Comparison of ENCODE assay signal across 23 mouse cellular contexts in the genomic region with DNA sequence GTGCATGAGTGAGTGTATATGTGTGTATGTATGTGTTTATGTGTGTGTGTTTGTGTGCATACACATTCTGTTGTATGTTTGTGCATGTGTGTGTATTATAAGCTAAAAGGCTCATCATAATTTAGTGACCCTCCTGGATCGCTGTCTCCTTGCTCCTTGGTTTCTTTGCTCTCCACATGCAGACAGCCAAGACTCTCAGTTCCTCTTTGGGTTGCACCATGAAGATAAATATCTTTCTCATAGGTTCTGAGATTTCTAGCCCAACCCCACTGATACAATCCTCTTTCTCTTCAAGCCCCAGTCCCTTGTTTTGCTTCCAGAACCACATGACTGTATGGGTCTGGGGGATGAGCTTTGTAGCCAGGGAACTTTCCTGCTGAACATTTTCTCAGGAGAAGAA. TPM values are rescaled to one million over a fixed set of nuclear protein-coding genes. Genes with fewer than 3 reads are reported as not detected.
DNase-seq lines count a peak whose midpoint lies in the region; ATAC-seq lines count a peak whose summit lies in the region.
"Had no signal": no experiment of that assay in that cellular context is flagged by ENCODE, and none has a peak within 500 bp of the region (broad histone marks: within the 10 kb centered on the region; RNA-seq: fewer than 3 reads in every experiment).

No protein-coding gene starts in this region.

- peak; percentile 44 for DNase-seq in A20 (ENCODE audit: low read depth, low spot score)
- DNase-seq in lung, postnatal 10 days: no peak
- DNase-seq in urinary bladder, adult 18-20 months (ENCODE audit: low spot score in 2 of 2): no peak
- DNase-seq: adrenal gland, adult 8-10 months; adrenal gland, postnatal 14 days; adrenal gland, postnatal 36 days; cerebellum, adult 11-12 months; cerebellum, adult 2 months; cerebellum, adult 9-10 months; cerebellum, postnatal 10 days; cerebellum, postnatal 25 days; forebrain, postnatal 0 days had no signal

- no peak overlapping the region for H3K27ac ChIP-seq in neural tube, embryonic 15.5 days (replicated peaks)
- H3K27ac ChIP-seq: embryonic facial prominence, embryonic 10.5 days; embryonic facial prominence, embryonic 12.5 days; forebrain, embryonic 13.5 days; forebrain, embryonic 15.5 days had no signal

- no peaks in the 10 kb centered on the region for H3K36me3 ChIP-seq in neural tube, embryonic 15.5 days
- H3K36me3 ChIP-seq: embryonic facial prominence, embryonic 10.5 days; embryonic facial prominence, embryonic 12.5 days; forebrain, embryonic 15.5 days; G1E had no signal

- no peak overlapping the region for H3K4me3 ChIP-seq in neural tube, embryonic 15.5 days (replicated peaks)
- H3K4me3 ChIP-seq: embryonic facial prominence, embryonic 10.5 days; embryonic facial prominence, embryonic 12.5 days; forebrain, embryonic 13.5 days; forebrain, embryonic 15.5 days had no signal

- H3K27me3 ChIP-seq in neural tube, embryonic 15.5 days (replicated peaks): no peaks in the 10 kb centered on the region
- H3K27me3 ChIP-seq: embryonic facial prominence, embryonic 12.5 days; forebrain, embryonic 13.5 days; forebrain, embryonic 15.5 days had no signal

- no peaks in the 10 kb centered on the region for H3K9me3 ChIP-seq in neural tube, embryonic 15.5 days (replicated peaks)
- H3K9me3 ChIP-seq: embryonic facial prominence, embryonic 10.5 days; embryonic facial prominence, embryonic 12.5 days; forebrain, embryonic 13.5 days; forebrain, embryonic 15.5 days had no signal

- WGBS in neural tube, embryonic 15.5 days: 95% methylated on average over 1 of the region's 1 CpGs

- no peak overlapping the region for H3K4me2 ChIP-seq in neural tube, embryonic 15.5 days
- H3K4me2 ChIP-seq: embryonic facial prominence, embryonic 12.5 days; forebrain, embryonic 13.5 days; forebrain, embryonic 15.5 days had no signal

- ATAC-seq in granulocyte monocyte progenitor cell, adult 5-6 weeks (replicated peaks; ENCODE audit: poor library complexity, severe bottlenecking): peak; percentile 73
- ATAC-seq in megakaryocyte progenitor cell, adult 5-6 weeks (replicated peaks; ENCODE audit: poor library complexity): peak; percentile 60
- ATAC-seq in neural tube, embryonic 15.5 days (ENCODE audit: low FRiP score): no peak
- ATAC-seq: activated CD4-positive, CD25-positive, alpha-beta regulatory T cell, adult 4 months; forebrain, embryonic 13.5 days; forebrain, embryonic 15.5 days; forebrain, postnatal 0 days; Patski had no signal

- no peaks in the 10 kb centered on the region for H3K4me1 ChIP-seq in neural tube, embryonic 15.5 days
- H3K4me1 ChIP-seq: embryonic facial prominence, embryonic 12.5 days; forebrain, embryonic 15.5 days had no signal

- no peak overlapping the region for H3K9ac ChIP-seq in neural tube, embryonic 15.5 days (replicated peaks)
- H3K9ac ChIP-seq: embryonic facial prominence, embryonic 12.5 days; forebrain, embryonic 13.5 days; forebrain, embryonic 15.5 days; forebrain, postnatal 0 days had no signal

RNA-seq across cellular contexts. Expression of gene Bfsp2, which starts 20.9 kb away (rescaled TPM):
- total RNA-seq in granulocyte monocyte progenitor cell, adult 5-6 weeks (2014; fragmentation: Nextera tagmentation): 3.1 TPM in 1 of 2 replicates, not detected in the other
- 1.2 TPM in 1 of 2 replicates, not detected in the other for total RNA-seq in granulocyte monocyte progenitor cell, adult 5-6 weeks (2017)
- total RNA-seq in megakaryocyte progenitor cell, adult 5-6 weeks (2015): 0.69 TPM in 1 of 2 replicates, not detected in the other
- total RNA-seq in megakaryocyte progenitor cell, adult 5-6 weeks (2017): 0.62 and 2.1 TPM in 2 replicates
- 2.5 and 2.7 TPM in 2 replicates for polyA plus RNA-seq in neural tube, embryonic 15.5 days (2015; fragmentation: Nextera tagmentation; extraction: Ambion mirVana)
- total RNA-seq: adrenal gland, adult 18-20 months; adrenal gland, adult 8-10 months; adrenal gland, postnatal 14 days; adrenal gland, postnatal 36 days; G1E had no signal
- polyA plus RNA-seq: G1E, Patski had no signal
